Mouse (Mus musculus) megakaryocyte-erythroid progenitor cell, adult 5-6 weeks (primary cell): ENCODE measurements around the gene Gm17783. TPM values are rescaled to one million over a fixed set of nuclear protein-coding genes. Genes with fewer than 3 reads are reported as not detected.
"Not testable (repeated sequence)": the region's sequence is repeated elsewhere in the genome, so short reads cannot be mapped to it uniquely, and the experiment has no call there.

Experiments
- ATAC-seq: replicated peaks from 2 replicates; pipeline ENCODE4 v1.8.0; 2016; ENCODE audit warnings: mild to moderate bottlenecking, inconsistent platforms; ENCODE audit not compliant: severe bottlenecking, poor library complexity, low FRiP score, low TSS enrichment
- total RNA-seq, 2 experiments: library from RNA; stranded (forward) in 1 of 2; stranded (reverse) in 1 of 2; fragments of 200-1000, 215-1000 nt in 1 of 2; fragments of >200 nt in 1 of 2; fragmentation: Nextera tagmentation in 1 of 2; gene quantifications; 2 replicates each; pipeline ENCODE4 v1.2.3; 2014 to 2017

Gm17783 gene
- total RNA-seq (2014; fragmentation: Nextera tagmentation) (not detected in 2 replicates), total RNA-seq (2017) (not detected in 2 replicates)

- no peak for ATAC-seq
These were observed at the start of gene Gm17783 for GRCm38 (mm10) chr16:45531950-45532349. Gene Gm17783 (minus strand): TSS chr16:45532050.

DNA sequence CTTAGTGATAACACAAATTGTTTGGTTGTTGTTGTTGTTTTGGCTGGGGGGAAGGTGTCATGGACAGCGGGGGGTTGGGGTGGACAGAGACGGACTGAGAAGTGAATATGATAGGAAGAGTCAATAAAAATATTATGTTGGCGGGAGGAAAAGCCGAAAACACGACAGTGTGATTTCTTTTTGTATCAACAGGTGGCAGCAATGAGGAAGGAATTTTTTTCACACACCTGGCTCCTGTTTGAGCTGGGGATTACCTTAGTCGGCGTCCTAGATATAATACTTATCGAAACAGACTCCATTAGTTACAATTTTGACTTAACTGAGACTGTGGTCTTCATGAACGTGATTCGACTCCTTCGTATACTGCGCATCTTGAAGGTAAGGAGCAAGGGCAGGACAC lies 48.0 kb upstream of the Gm17783 start:
- ATAC-seq, result no peak

DNA sequence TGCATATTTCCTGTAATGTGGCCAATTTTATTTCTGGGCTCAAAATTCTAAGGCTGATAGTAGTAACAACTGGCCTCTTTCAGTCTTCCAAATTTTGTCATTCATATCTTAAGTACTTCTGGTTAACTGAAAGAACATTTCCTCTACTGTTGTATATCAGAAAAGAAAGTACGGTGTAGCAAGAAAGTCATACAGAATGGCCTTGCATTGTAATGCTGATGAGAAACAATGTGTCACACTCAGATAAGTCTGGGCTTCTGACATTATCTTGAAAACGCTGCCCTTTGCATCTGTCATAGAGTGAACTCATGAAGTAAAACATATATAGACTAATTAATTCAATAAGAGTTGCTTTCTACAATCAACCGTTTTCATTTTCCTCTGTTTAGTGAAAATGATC lies 40.5 kb upstream of the Gm17783 start:
- ATAC-seq, result peak; percentile 99

GRCm38 (mm10) chr16:45561747-45562146 lies 29.9 kb upstream of the Gm17783 start:
- ATAC-seq, result no peak

- no peak for ATAC-seq
These were observed 19.7 kb upstream of the Gm17783 start for GRCm38 (mm10) chr16:45551579-45551978.

- ATAC-seq, result no peak
These were observed 16.1 kb upstream of the Gm17783 start for GRCm38 (mm10) chr16:45547982-45548381.

- ATAC-seq, result no peak
These were observed 12.5 kb upstream of the Gm17783 start for GRCm38 (mm10) chr16:45544341-45544740.

DNA sequence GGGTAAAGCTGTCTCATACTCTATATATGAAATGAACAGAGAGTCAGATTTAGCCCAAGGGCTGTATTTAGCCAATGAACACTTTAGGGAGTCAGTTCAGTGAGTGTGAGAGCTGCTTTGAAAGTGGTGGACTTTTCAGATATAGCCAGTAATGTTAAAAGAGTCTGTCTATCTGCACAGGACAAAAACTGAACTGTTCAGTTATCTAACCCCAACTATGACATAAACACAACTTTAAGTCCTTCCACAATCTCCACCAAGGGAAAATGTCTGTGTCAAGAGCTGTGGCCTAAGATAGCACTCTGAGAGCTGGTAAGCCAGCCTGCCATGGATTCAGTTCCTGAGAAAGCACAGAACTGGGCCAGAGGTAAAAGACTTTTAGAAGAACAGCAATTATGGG lies 10.3 kb upstream of the Gm17783 start:
- peak; percentile 82 for ATAC-seq

- not testable (repeated sequence) for ATAC-seq
These were observed 6.5 kb upstream of the Gm17783 start for GRCm38 (mm10) chr16:45538342-45538741.

DNA sequence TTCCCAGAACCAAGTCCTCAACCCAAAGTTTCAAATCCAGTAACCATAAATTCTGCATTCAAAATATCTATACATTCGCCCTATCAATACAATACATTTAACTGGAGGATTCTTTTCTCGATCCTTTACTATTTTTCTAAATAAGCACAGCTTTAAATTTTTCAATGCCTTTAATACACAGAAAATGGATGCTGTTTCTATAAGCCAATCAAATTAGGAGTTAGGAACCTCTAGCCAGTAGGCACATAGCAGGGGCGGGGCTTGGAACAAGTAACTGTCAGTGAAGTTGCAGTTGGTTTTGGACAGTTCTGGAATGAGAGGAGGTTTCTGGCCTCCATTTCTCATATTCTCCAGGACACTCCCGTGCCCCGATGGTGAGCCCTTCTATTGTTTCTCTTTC lies 3.2 kb upstream of the Gm17783 start, which contains the start of gene Slc9c1:
Slc9c1 (plus strand) TSS at position 301 of the 400 bp plus-strand sequence.
- no peak for ATAC-seq

GRCm38 (mm10) chr16:45525551-45525950 lies 6.3 kb downstream of the Gm17783 start:
- ATAC-seq, result no peak

DNA sequence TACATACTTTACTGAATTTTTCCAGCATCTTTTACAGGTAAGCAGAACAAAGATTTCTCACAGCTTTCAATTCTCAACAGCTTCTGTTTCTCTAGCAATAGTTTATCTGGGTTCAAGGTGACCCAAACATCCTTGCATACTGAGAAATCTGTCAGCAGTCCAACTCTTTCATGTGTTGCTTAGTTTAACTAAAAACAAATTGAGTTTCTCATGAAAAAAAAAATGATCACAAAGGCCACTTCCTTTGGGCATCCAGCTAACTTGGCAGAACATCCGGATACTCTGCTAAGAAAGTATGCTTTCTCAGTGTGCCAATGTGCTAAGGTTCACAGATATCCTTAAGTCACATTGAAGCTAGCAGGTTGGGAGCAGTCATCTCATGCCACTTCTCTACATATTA lies 36.5 kb downstream of the Gm17783 start:
- no peak for ATAC-seq

GRCm38 (mm10) chr16:45492927-45493326 lies 38.9 kb downstream of the Gm17783 start, which contains the start of gene Gm609:
Gene Gm609 (minus strand): TSS chr16:45492969.
- no peak for ATAC-seq

DNA sequence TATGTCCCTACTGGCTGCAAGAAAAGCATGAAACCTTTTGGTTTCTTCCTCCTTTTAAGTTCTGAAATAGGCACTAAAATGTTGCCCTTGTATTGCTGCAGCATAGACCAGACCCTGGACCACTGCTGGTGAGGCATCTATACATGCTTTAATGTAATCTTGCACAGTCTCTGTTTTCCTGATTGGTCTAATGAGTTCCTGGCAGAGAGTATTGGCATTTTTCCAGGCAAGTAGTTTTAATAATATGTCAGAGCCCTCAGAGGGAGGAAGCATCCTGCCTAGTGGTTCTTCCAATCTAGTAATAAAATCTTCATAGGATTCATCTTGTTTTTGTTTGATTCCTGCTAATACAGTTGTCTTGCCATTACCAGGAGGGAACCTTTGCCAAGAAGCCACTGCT lies 54.9 kb downstream of the Gm17783 start:
- ATAC-seq, result no peak

GRCm38 (mm10) chr16:45471836-45472235 lies 60.0 kb downstream of the Gm17783 start:
- ATAC-seq, result not testable (repeated sequence)

Other genes starting within 250 kb of the Gm17783 start
- gene Cd200, start 123.0 kb downstream of the Gm17783 start, total RNA-seq (2014; fragmentation: Nextera tagmentation), result not detected in 2 replicates
- not detected in 2 replicates for gene Cd200, start 123.0 kb downstream of the Gm17783 start, total RNA-seq (2017)
- gene Gm609, start 39.1 kb downstream of the Gm17783 start, total RNA-seq (2014; fragmentation: Nextera tagmentation), result not detected in 2 replicates
- not detected in 2 replicates for gene Gm609, start 39.1 kb downstream of the Gm17783 start, total RNA-seq (2017)
- not detected in 2 replicates for gene Slc9c1, start 3.3 kb upstream of the Gm17783 start, total RNA-seq (2014; fragmentation: Nextera tagmentation)
- gene Slc9c1, start 3.3 kb upstream of the Gm17783 start, total RNA-seq (2017), result not detected in 2 replicates
- gene Gcsam, start 78.3 kb upstream of the Gm17783 start, total RNA-seq (2014; fragmentation: Nextera tagmentation), result 0.27 TPM in 1 of 2 replicates, not detected in the other
- 0.38 and 1.1 TPM in 2 replicates for gene Gcsam, start 78.3 kb upstream of the Gm17783 start, total RNA-seq (2017)
- not detected in 2 replicates for gene BC016579, start 122.0 kb upstream of the Gm17783 start, total RNA-seq (2014; fragmentation: Nextera tagmentation)
- gene BC016579, start 122.0 kb upstream of the Gm17783 start, total RNA-seq (2017), result 0.91 TPM in 1 of 2 replicates, not detected in the other
- gene Tmprss7, start 161.6 kb upstream of the Gm17783 start, total RNA-seq (2014; fragmentation: Nextera tagmentation), result not detected in 2 replicates
- 1.1 TPM in 1 of 2 replicates, not detected in the other for gene Tmprss7, start 161.6 kb upstream of the Gm17783 start, total RNA-seq (2017)
- gene Tagln3, start 192.6 kb upstream of the Gm17783 start, total RNA-seq (2014; fragmentation: Nextera tagmentation), result 0.59 TPM in 1 of 2 replicates, not detected in the other
- not detected in 2 replicates for gene Tagln3, start 192.6 kb upstream of the Gm17783 start, total RNA-seq (2017)
- 8.8 and 10.6 TPM in 2 replicates for gene Abhd10, start 210.9 kb upstream of the Gm17783 start, total RNA-seq (2014; fragmentation: Nextera tagmentation)
- gene Abhd10, start 210.9 kb upstream of the Gm17783 start, total RNA-seq (2017), result 18.4 and 25.7 TPM in 2 replicates